Mouse (Mus musculus) CH12.LX (cell line): ENCODE data around the gene Nup62. TPM values are rescaled to one million over a fixed set of nuclear protein-coding genes. Genes with fewer than 3 reads are reported as not detected.

ENCODE experiments used
- DNase-seq: peaks from one replicate; pipeline ENCODE4 v3.0.0-alpha.2; 2013; ENCODE audit errors: extremely low read depth
- H3K27ac ChIP-seq: 2 replicates; pipeline ENCODE4 v1.5.1; 2012; ENCODE audit warnings: low read depth, mild to moderate bottlenecking, control low read depth, moderate library complexity; ENCODE audit not compliant: insufficient read depth
- H3K27me3 ChIP-seq: replicated peaks from 2 replicates; pipeline ENCODE3; 2012; ENCODE audit warnings: inconsistent platforms
- H3K36me3 ChIP-seq, 2 experiments: replicated peaks in 1 of 2; 2 replicates each; pipeline versions ENCODE3 to v1.6.1; 2012; ENCODE audit warnings: inconsistent platforms in 1 of 2, low read length in 1 of 2, mild to moderate bottlenecking in 1 of 2, mixed read lengths in 1 of 2, moderate library complexity in 1 of 2; ENCODE audit not compliant: control insufficient read depth in 1 of 2, insufficient read depth in 1 of 2
- H3K4me1 ChIP-seq, 2 experiments: 2 replicates each; pipeline ENCODE4 v1.6.1; 2012; ENCODE audit warnings: inconsistent platforms in 1 of 2, moderate library complexity in 1 of 2; ENCODE audit not compliant: insufficient read depth in 2 of 2, control insufficient read depth in 1 of 2
- H3K4me2 ChIP-seq: 2 replicates; pipeline ENCODE4 v1.6.1; 2012; ENCODE audit warnings: low read depth, mild to moderate bottlenecking, control low read depth; ENCODE audit not compliant: poor library complexity, insufficient read depth, severe bottlenecking
- H3K4me3 ChIP-seq, 3 experiments: fragments of 150-350 bp in 1 of 3; sonication (generic) in 1 of 3; replicated peaks in 1 of 3; 2 replicates each; pipeline versions ENCODE3 to v1.5.1; 2011 to 2012; ENCODE audit warnings: low read depth in 2 of 3, low read length in 2 of 3, mild to moderate bottlenecking in 2 of 3, moderate library complexity in 2 of 3, control low read depth in 1 of 3, improper control_type of control experiment in 1 of 3, inconsistent platforms in 1 of 3, mixed read lengths in 1 of 3; ENCODE audit not compliant: poor library complexity in 1 of 3
- H3K79me2 ChIP-seq: replicated peaks from 2 replicates; pipeline ENCODE4 v1.6.1; 2012; ENCODE audit warnings: mild to moderate bottlenecking, moderate library complexity; ENCODE audit not compliant: control insufficient read depth, poor library complexity, insufficient read depth, severe bottlenecking; ENCODE audit errors: extremely low read depth
- H3K9ac ChIP-seq: 2 replicates; pipeline ENCODE4 v1.6.1; 2012; ENCODE audit warnings: low read depth, mild to moderate bottlenecking, control low read depth, moderate library complexity; ENCODE audit not compliant: insufficient read depth
- H3K9me3 ChIP-seq: replicated peaks from 2 replicates; pipeline ENCODE3; 2012; ENCODE audit warnings: low read length, inconsistent platforms, mixed read lengths
- CHD1 ChIP-seq: IDR thresholded peaks from 2 replicates; pipeline ENCODE4 v1.6.1; 2012; ENCODE audit warnings: low read depth, low read length, improper control_type of control experiment, inconsistent platforms
- CHD2 ChIP-seq: IDR thresholded peaks from 2 replicates; pipeline ENCODE4 v1.6.1; 2011; ENCODE audit warnings: low read length, improper control_type of control experiment
- CTCF ChIP-seq, 2 experiments: IDR thresholded peaks in 1 of 2; conservative IDR thresholded peaks in 1 of 2; 2 replicates each; pipeline ENCODE4 v1.5.1; 2011 to 2012; ENCODE audit warnings: low read depth in 2 of 2, low read length in 2 of 2, improper control_type of control experiment in 1 of 2, inconsistent platforms in 1 of 2, mild to moderate bottlenecking in 1 of 2, moderate library complexity in 1 of 2
- ELF1 ChIP-seq: IDR thresholded peaks from 2 replicates; pipeline ENCODE4 v1.6.1; 2014; ENCODE audit warnings: low read depth, mild to moderate bottlenecking, inconsistent platforms, low read length, improper control_type of control experiment
- ETS1 ChIP-seq: conservative IDR thresholded peaks from 2 replicates; pipeline ENCODE4 v1.6.1; 2012; ENCODE audit warnings: low read depth, mild to moderate bottlenecking, inconsistent platforms, low read length, improper control_type of control experiment, moderate library complexity
- HCFC1 ChIP-seq: IDR thresholded peaks from 2 replicates; pipeline ENCODE4 v1.6.1; 2012; ENCODE audit warnings: low read depth, mild to moderate bottlenecking, inconsistent platforms, low read length, improper control_type of control experiment
- IRF4 ChIP-seq: IDR thresholded peaks from 2 replicates; pipeline ENCODE4 v1.6.1; 2014; ENCODE audit warnings: low read depth, mild to moderate bottlenecking, inconsistent platforms, low read length, improper control_type of control experiment
- JUN ChIP-seq: IDR thresholded peaks from 2 replicates; pipeline ENCODE4 v1.6.1; 2011; ENCODE audit warnings: low read depth, mild to moderate bottlenecking, low read length, improper control_type of control experiment, moderate library complexity; ENCODE audit not compliant: insufficient read depth
- KAT2A ChIP-seq: IDR thresholded peaks from 2 replicates; pipeline ENCODE4 v1.6.1; 2012; ENCODE audit warnings: low read length, improper control_type of control experiment, inconsistent platforms; ENCODE audit not compliant: insufficient replicate concordance
- MAFK ChIP-seq: IDR thresholded peaks from 2 replicates; pipeline ENCODE4 v1.6.1; 2011; ENCODE audit warnings: low read length, improper control_type of control experiment; ENCODE audit not compliant: insufficient replicate concordance
- MAX ChIP-seq: IDR thresholded peaks from 2 replicates; pipeline ENCODE4 v1.6.1; 2011; ENCODE audit warnings: low read length, improper control_type of control experiment
- MEF2A ChIP-seq: IDR thresholded peaks from 2 replicates; pipeline ENCODE4 v1.6.1; 2014; ENCODE audit warnings: low read depth, mild to moderate bottlenecking, inconsistent platforms, low read length, improper control_type of control experiment, borderline replicate concordance
- MXI1 ChIP-seq: IDR thresholded peaks from 2 replicates; pipeline ENCODE4 v1.6.1; 2011; ENCODE audit warnings: mild to moderate bottlenecking, low read depth, low read length, improper control_type of control experiment
- MYC ChIP-seq: IDR thresholded peaks from 2 replicates; pipeline ENCODE4 v1.6.1; 2011; ENCODE audit warnings: low read depth, mild to moderate bottlenecking, improper control_type of control experiment, low read length
- NELFE ChIP-seq: IDR thresholded peaks from 2 replicates; pipeline ENCODE4 v1.6.1; 2011; ENCODE audit warnings: low read depth, low read length, improper control_type of control experiment
- NRF1 ChIP-seq: IDR thresholded peaks from 2 replicates; pipeline ENCODE4 v1.6.1; 2014; ENCODE audit warnings: low read depth, mild to moderate bottlenecking, inconsistent platforms, low read length, improper control_type of control experiment, moderate library complexity
- PAX5 ChIP-seq: IDR thresholded peaks from 2 replicates; pipeline ENCODE4 v1.6.1; 2012; ENCODE audit warnings: low read length, inconsistent platforms, mixed read lengths
- POLR2A ChIP-seq: IDR thresholded peaks from 2 replicates; pipeline ENCODE4 v1.6.1; 2011; ENCODE audit warnings: low read depth, mild to moderate bottlenecking, improper control_type of control experiment, low read length
- POLR2AphosphoS2 ChIP-seq: IDR thresholded peaks from 2 replicates; pipeline ENCODE4 v1.6.1; 2011; ENCODE audit warnings: low read depth, low read length, improper control_type of control experiment
- SIN3A ChIP-seq: IDR thresholded peaks from 2 replicates; pipeline ENCODE4 v1.6.1; 2012; ENCODE audit warnings: low read length, improper control_type of control experiment, inconsistent platforms
- SMC3 ChIP-seq: IDR thresholded peaks from 2 replicates; pipeline ENCODE4 v1.6.1; 2011; ENCODE audit warnings: low read depth, low read length, improper control_type of control experiment
- TCF12 ChIP-seq: IDR thresholded peaks from 2 replicates; pipeline ENCODE4 v1.6.1; 2014; ENCODE audit warnings: low read depth, mild to moderate bottlenecking, inconsistent platforms, low read length, improper control_type of control experiment
- UBTF ChIP-seq: IDR thresholded peaks from 2 replicates; pipeline ENCODE4 v1.6.1; 2012; ENCODE audit warnings: low read depth, mild to moderate bottlenecking, inconsistent platforms, low read length, improper control_type of control experiment, moderate library complexity
- USF1 ChIP-seq: IDR thresholded peaks from 2 replicates; pipeline ENCODE4 v1.6.1; 2014; ENCODE audit warnings: low read depth, mild to moderate bottlenecking, inconsistent platforms, low read length, improper control_type of control experiment
- USF2 ChIP-seq: conservative IDR thresholded peaks from 2 replicates; pipeline ENCODE4 v1.6.1; 2011; ENCODE audit warnings: low read depth, low read length, improper control_type of control experiment
- ZC3H11A ChIP-seq: IDR thresholded peaks from 2 replicates; pipeline ENCODE4 v1.6.1; 2012; ENCODE audit warnings: low read depth, mild to moderate bottlenecking, inconsistent platforms, low read length, improper control_type of control experiment
- ZKSCAN1 ChIP-seq: IDR thresholded peaks from 2 replicates; pipeline ENCODE4 v1.6.1; 2012; ENCODE audit warnings: low read depth, inconsistent platforms, low read length, improper control_type of control experiment, borderline replicate concordance
- ZMIZ1 ChIP-seq: IDR thresholded peaks from 2 replicates; pipeline ENCODE4 v1.6.1; 2012; ENCODE audit warnings: low read depth, mild to moderate bottlenecking, inconsistent platforms, low read length, improper control_type of control experiment
- ZNF384 ChIP-seq: IDR thresholded peaks from 2 replicates; pipeline ENCODE4 v1.6.1; 2012; ENCODE audit warnings: low read depth, low read length, improper control_type of control experiment, inconsistent platforms
- dilution Hi-C: fragments of 300-500 bp; cut with MboI; formaldehyde crosslinking; loops from 2 replicates; pipeline ENCODE4 v1.14.3; 2020; ENCODE audit warnings: low sequenced_read_pairs; ENCODE audit not compliant: extremely low pct_unique_long_range_greater_than_20kb, extremely low pct_ligation_motif_present
- in situ Hi-C: fragments of 300-500 bp; cut with MboI; formaldehyde crosslinking; loops from 3 replicates; pipeline ENCODE4 v1.14.3; 2019; ENCODE audit warnings: low sequenced_read_pairs, low pct_ligation_motif_present, low pct_unique_long_range_greater_than_20kb, mixed read lengths
- polyA plus RNA-seq: library from polyadenylated mRNA; unstranded; fragments of >175 nt; gene quantifications from 2 replicates; pipeline ENCODE4 v1.2.1, GENCODE M21; 2012; ENCODE audit warnings: low read depth; ENCODE audit not compliant: insufficient read length
- total RNA-seq, 2 experiments: library from RNA; depleted of rRNA; stranded (reverse); fragments of 300-350 nt in 1 of 2; fragments of >200 nt in 1 of 2; gene quantifications; 2 replicates each; pipeline ENCODE4 v1.2.3; 2012 to 2014

The Nup62 gene
- total and polyA plus RNA-seq, 3 experiments = 93.3 to 151 (median 101) TPM

- dilution Hi-C loops = no loop called here
- peak overlapping the region; percentile 92 for H3K27ac ChIP-seq
- H3K79me2 ChIP-seq = peaks cover 80% of the 10 kb centered on the region
- H3K9me3 ChIP-seq = no peaks in the 10 kb centered on the region
- TF ChIP-seq USF2 (no peak), NELFE (no peak), POLR2A (no peak), MYC (peak; percentile 88), UBTF (no peak), SIN3A (0 out of 2 replicates have a peak, but pooled peaks have one; percentile 68), KAT2A (no peak), JUN (no peak), TCF12 (peak; percentile 13; the same call in 1 of the 2 replicates), POLR2AphosphoS2 (no peak), CTCF (conservative IDR thresholded peaks at IDR 0.05 in 1 of 2, IDR thresholded peaks at IDR 0.05 in 1 of 2; ENCODE audit: low read depth in 2 of 2, low read length in 2 of 2) (peak in 1 of 2 experiments; percentile 79; a peak in 2 of 4 replicates), MXI1 (peak; percentile 32; the same call in 1 of the 2 replicates), HCFC1 (no peak; the same call in 1 of the 2 replicates), CHD1 (no peak), ZNF384 (peak; percentile 72), ETS1 (no peak), ELF1 (0 out of 2 replicates have a peak, but pooled peaks have one; percentile 20), PAX5 (no peak), IRF4 (no peak), MAX (peak; percentile 68), MEF2A (0 out of 2 replicates have a peak, but pooled peaks have one; percentile 33)
- no peak for DNase-seq
- peak overlapping the region; percentile 67 to 89 (median 77) for H3K4me3 ChIP-seq
- H3K4me1 ChIP-seq = peaks cover 23 to 50% of the 10 kb centered on the region in 2 experiments
- H3K36me3 ChIP-seq = peaks cover 20 to 56% of the 10 kb centered on the region in 2 experiments
- in situ Hi-C loops = no loop called here
- no peaks in the 10 kb centered on the region for H3K27me3 ChIP-seq
- H3K4me2 ChIP-seq = peak overlapping the region; percentile 95
- H3K9ac ChIP-seq = peak overlapping the region; percentile 93
Observed at GRCm38 (mm10) chr7:44818164-44818563, 2.3 kb downstream of the Nup62 start.

- no peaks in the 10 kb centered on the region for H3K9me3 ChIP-seq
- H3K79me2 ChIP-seq = peaks cover 81% of the 10 kb centered on the region
- H3K4me2 ChIP-seq = peak overlapping the region; percentile 95
- H3K9ac ChIP-seq = peak overlapping the region; percentile 93
- dilution Hi-C loops = no loop called here
- peak; percentile 83 for DNase-seq
- H3K27me3 ChIP-seq = no peaks in the 10 kb centered on the region
- peak overlapping the region; percentile 67 to 89 (median 77) for H3K4me3 ChIP-seq
- in situ Hi-C loops = no loop called here
- H3K36me3 ChIP-seq = peaks cover 14 to 56% of the 10 kb centered on the region in 2 experiments
- H3K4me1 ChIP-seq = peaks cover 25 to 51% of the 10 kb centered on the region in 2 experiments
- peak overlapping the region; percentile 92 for H3K27ac ChIP-seq
- TF ChIP-seq MYC (peak; percentile 79; the same call in 1 of the 2 replicates), MXI1 (peak; percentile 74), CHD1 (no peak; the same call in 1 of the 2 replicates), TCF12 (peak; percentile 91), CTCF (conservative IDR thresholded peaks at IDR 0.05 in 1 of 2, IDR thresholded peaks at IDR 0.05 in 1 of 2; ENCODE audit: low read depth in 2 of 2, low read length in 2 of 2) (no peak), MAX (peak; percentile 34; the same call in 1 of the 2 replicates), PAX5 (no peak), ETS1 (peak; percentile 53), USF1 (no peak), NRF1 (peak; percentile 42; the same call in 1 of the 2 replicates), IRF4 (peak; percentile 81), ZMIZ1 (peak; percentile 61; the same call in 1 of the 2 replicates), POLR2A (peak; percentile 51), SMC3 (no peak), CHD2 (0 out of 2 replicates have a peak, but pooled peaks have one; percentile 36), ZKSCAN1 (no peak), UBTF (peak; percentile 66; the same call in 1 of the 2 replicates), ZC3H11A (no peak), ELF1 (peak; percentile 31; the same call in 1 of the 2 replicates), HCFC1 (peak; percentile 59), POLR2AphosphoS2 (no peak), MAFK (no peak)
Observed at GRCm38 (mm10) chr7:44818751-44819235, 2.9 kb downstream of the Nup62 start.
